Mouse (Mus musculus): ENCODE results near the gene 9430097D07Rik. TPM values are rescaled to one million over a fixed set of nuclear protein-coding genes. Genes with fewer than 3 reads are reported as not detected.

The 9430097D07Rik gene
- total and polyA plus RNA-seq, 3 experiments, result not detected

GRCm38 (mm10) chr2:32608778-32609435, 33.4 kb upstream of the 9430097D07Rik start:
- Histone ChIP-seq H3K4me2 (ENCODE audit: insufficient read depth, low read depth, poor library complexity, severe bottlenecking) (peak overlapping the region; percentile 85), H3K4me1 (ENCODE audit: control insufficient read depth in 1 of 2, insufficient read depth in 2 of 2) (peaks cover 11 to 39% of the 10 kb centered on the region in 2 experiments), H3K79me2 (replicated peaks; ENCODE audit: control insufficient read depth, extremely low read depth, insufficient read depth, poor library complexity, severe bottlenecking) (0 out of 2 replicates have a peak, but pooled peaks cover 2% of the 10 kb centered on the region), H3K36me3 (replicated peaks in 1 of 2; ENCODE audit: control insufficient read depth in 1 of 2, insufficient read depth in 1 of 2, low read length in 1 of 2) (peaks cover 4 to 29% of the 10 kb centered on the region in 2 experiments), H3K9me3 (replicated peaks; ENCODE audit: low read length) (no peaks in the 10 kb centered on the region), H3K4me3 (replicated peaks in 1 of 3; ENCODE audit: low read depth in 2 of 3, low read length in 2 of 3, poor library complexity in 1 of 3) (peak overlapping the region; percentile 57 to 88 (median 87)), H3K9ac (ENCODE audit: insufficient read depth, low read depth) (peak overlapping the region; percentile 66), H3K27me3 (replicated peaks) (no peaks in the 10 kb centered on the region), H3K27ac (ENCODE audit: insufficient read depth, low read depth) (peak overlapping the region; percentile 91)
- dilution Hi-C loops (cut with MboI; ENCODE audit: extremely low pct_ligation_motif_present, extremely low pct_unique_long_range_greater_than_20kb, low sequenced_read_pairs) (no loop called here), in situ Hi-C loops (cut with MboI; ENCODE audit: low pct_ligation_motif_present, low pct_unique_long_range_greater_than_20kb, low sequenced_read_pairs) (no loop called here)
- TF ChIP-seq MAFK (IDR thresholded peaks at IDR 0.05; ENCODE audit: insufficient replicate concordance, low read length) (no peak), IRF4 (IDR thresholded peaks at IDR 0.05; ENCODE audit: low read depth, low read length) (no peak), TCF12 (IDR thresholded peaks at IDR 0.05; ENCODE audit: low read depth, low read length) (no peak), SIN3A (IDR thresholded peaks at IDR 0.05; ENCODE audit: low read length) (peak; percentile 18; the same call in 1 of the 2 replicates), SMC3 (IDR thresholded peaks at IDR 0.05; ENCODE audit: low read depth, low read length) (no peak), MXI1 (IDR thresholded peaks at IDR 0.05; ENCODE audit: low read depth, low read length) (peak; percentile 4; the same call in 1 of the 2 replicates), POLR2A (IDR thresholded peaks at IDR 0.05; ENCODE audit: low read depth, low read length) (0 out of 2 replicates have a peak, but pooled peaks have one; percentile 14), GABPA (IDR thresholded peaks at IDR 0.05; ENCODE audit: insufficient replicate concordance, low read depth, low read length) (no peak), ETS1 (conservative IDR thresholded peaks at IDR 0.05; ENCODE audit: low read depth, low read length) (no peak; the same call in 1 of the 2 replicates), CHD1 (IDR thresholded peaks at IDR 0.05; ENCODE audit: low read depth, low read length) (no peak), UBTF (IDR thresholded peaks at IDR 0.05; ENCODE audit: low read depth, low read length) (no peak), RCOR1 (conservative IDR thresholded peaks at IDR 0.05; ENCODE audit: low read depth, low read length) (no peak), ZMIZ1 (IDR thresholded peaks at IDR 0.05; ENCODE audit: low read depth, low read length) (no peak), MAZ (IDR thresholded peaks at IDR 0.05; ENCODE audit: low read depth, low read length) (peak; percentile 81; the same call in 1 of the 2 replicates)
- no peak for DNase-seq (ENCODE audit: extremely low read depth)

- Histone ChIP-seq H3K36me3 (replicated peaks in 1 of 2; ENCODE audit: control insufficient read depth in 1 of 2, insufficient read depth in 1 of 2, low read length in 1 of 2) (peaks cover 4 to 23% of the 10 kb centered on the region in 2 experiments), H3K9me3 (replicated peaks; ENCODE audit: low read length) (no peaks in the 10 kb centered on the region), H3K4me2 (ENCODE audit: insufficient read depth, low read depth, poor library complexity, severe bottlenecking) (peak overlapping the region; percentile 85), H3K79me2 (replicated peaks; ENCODE audit: control insufficient read depth, extremely low read depth, insufficient read depth, poor library complexity, severe bottlenecking) (0 out of 2 replicates have a peak, but pooled peaks cover 2% of the 10 kb centered on the region), H3K27ac (ENCODE audit: insufficient read depth, low read depth) (peak overlapping the region; percentile 91), H3K9ac (ENCODE audit: insufficient read depth, low read depth) (peak overlapping the region; percentile 66; the same call in 1 of the 2 replicates), H3K4me1 (ENCODE audit: control insufficient read depth in 1 of 2, insufficient read depth in 2 of 2) (peaks cover 11 to 39% of the 10 kb centered on the region in 2 experiments), H3K27me3 (replicated peaks) (no peaks in the 10 kb centered on the region), H3K4me3 (replicated peaks in 1 of 3; ENCODE audit: low read depth in 2 of 3, low read length in 2 of 3, poor library complexity in 1 of 3) (peak overlapping the region; percentile 85 to 88 (median 87))
- in situ Hi-C loops (cut with MboI; ENCODE audit: low pct_ligation_motif_present, low pct_unique_long_range_greater_than_20kb, low sequenced_read_pairs), result no loop called here
- dilution Hi-C loops (cut with MboI; ENCODE audit: extremely low pct_ligation_motif_present, extremely low pct_unique_long_range_greater_than_20kb, low sequenced_read_pairs), result no loop called here
- DNase-seq (ENCODE audit: extremely low read depth), result peak; percentile 87
- TF ChIP-seq MXI1 (IDR thresholded peaks at IDR 0.05; ENCODE audit: low read depth, low read length) (peak; percentile 70), RCOR1 (conservative IDR thresholded peaks at IDR 0.05; ENCODE audit: low read depth, low read length) (0 out of 2 replicates have a peak, but pooled peaks have one; percentile 52), SIN3A (IDR thresholded peaks at IDR 0.05; ENCODE audit: low read length) (peak; percentile 75), POLR2AphosphoS2 (IDR thresholded peaks at IDR 0.05; ENCODE audit: low read depth, low read length) (0 out of 2 replicates have a peak, but pooled peaks have one; percentile 19), POLR2A (IDR thresholded peaks at IDR 0.05; ENCODE audit: low read depth, low read length) (peak; percentile 34; the same call in 1 of the 2 replicates), USF1 (IDR thresholded peaks at IDR 0.05; ENCODE audit: low read depth, low read length) (no peak), ETS1 (conservative IDR thresholded peaks at IDR 0.05; ENCODE audit: low read depth, low read length) (peak; percentile 73; the same call in 1 of the 2 replicates), MAFK (IDR thresholded peaks at IDR 0.05; ENCODE audit: insufficient replicate concordance, low read length) (no peak), NELFE (IDR thresholded peaks at IDR 0.05; ENCODE audit: low read depth, low read length) (0 out of 2 replicates have a peak, but pooled peaks have one; percentile 6), TCF12 (IDR thresholded peaks at IDR 0.05; ENCODE audit: low read depth, low read length) (peak; percentile 42; the same call in 1 of the 2 replicates), BHLHE40 (IDR thresholded peaks at IDR 0.05; ENCODE audit: low read depth, low read length) (no peak; the same call in 1 of the 2 replicates), KAT2A (IDR thresholded peaks at IDR 0.05; ENCODE audit: insufficient replicate concordance, low read length) (no peak), ZMIZ1 (IDR thresholded peaks at IDR 0.05; ENCODE audit: low read depth, low read length) (no peak), ZC3H11A (IDR thresholded peaks at IDR 0.05; ENCODE audit: low read depth, low read length) (no peak), IRF4 (IDR thresholded peaks at IDR 0.05; ENCODE audit: low read depth, low read length) (peak; percentile 63), E2F4 (IDR thresholded peaks at IDR 0.05; ENCODE audit: insufficient replicate concordance, low read depth, low read length) (peak; percentile 56; the same call in 1 of the 2 replicates), MEF2A (IDR thresholded peaks at IDR 0.05; ENCODE audit: borderline replicate concordance, low read depth, low read length) (peak; percentile 95), MYC (IDR thresholded peaks at IDR 0.05; ENCODE audit: low read depth, low read length) (no peak), CHD1 (IDR thresholded peaks at IDR 0.05; ENCODE audit: low read depth, low read length) (no peak; the same call in 1 of the 2 replicates), NRF1 (IDR thresholded peaks at IDR 0.05; ENCODE audit: low read depth, low read length) (peak; percentile 74), ELF1 (IDR thresholded peaks at IDR 0.05; ENCODE audit: low read depth, low read length) (0 out of 2 replicates have a peak, but pooled peaks have one; percentile 28), CTCF (conservative IDR thresholded peaks at IDR 0.05 in 1 of 2, IDR thresholded peaks at IDR 0.05 in 1 of 2; ENCODE audit: low read depth in 2 of 2, low read length in 2 of 2) (peak in 1 of 2 experiments; percentile 0; a peak in 1 of 4 replicates)
Measured at GRCm38 (mm10) chr2:32608141-32608777, 32.8 kb upstream of the 9430097D07Rik start.
